Mouse (Mus musculus) heart, postnatal 0 days (tissue): ENCODE data around the gene Thnsl2. TPM values are rescaled to one million over a fixed set of nuclear protein-coding genes. Genes with fewer than 3 reads are reported as not detected.
A peak's percentile ranks its signal among the peaks of the same experiment; 100 is the strongest.

Experiments
- ATAC-seq: fragments of 200-750 bp; cut with Nextera tagmentation; 2 replicates; pipeline ENCODE4 v1.8.0; 2017; ENCODE audit warnings: low read depth, moderate number of reproducible peaks, moderate library complexity; ENCODE audit not compliant: insufficient read depth
- DNase-seq: peaks from one replicate; pipeline ENCODE4 v3.0.0-alpha.2; 2016; ENCODE audit warnings: low spot score
- H3K27ac ChIP-seq: fragments of 300-500 bp; sonication (generic); 2 replicates; pipeline ENCODE4 v1.5.1; 2014; ENCODE audit warnings: low read depth, mild to moderate bottlenecking
- H3K27me3 ChIP-seq: fragments of 300-500 bp; sonication (generic); 2 replicates; pipeline ENCODE4 v1.6.1; 2014; ENCODE audit warnings: low read length, mixed read lengths; ENCODE audit not compliant: control insufficient read depth, insufficient read depth
- H3K36me3 ChIP-seq: fragments of 300-500 bp; sonication (generic); replicated peaks from 2 replicates; pipeline ENCODE4 v1.6.1; 2014; ENCODE audit warnings: low read length, mixed read lengths; ENCODE audit not compliant: control insufficient read depth, insufficient read depth
- H3K4me1 ChIP-seq: fragments of 300-500 bp; sonication (generic); 2 replicates; pipeline ENCODE4 v1.6.1; 2014; ENCODE audit warnings: antibody characterized with exemption; ENCODE audit not compliant: control insufficient read depth, insufficient read depth
- H3K4me2 ChIP-seq: fragments of 300-500 bp; sonication (generic); 2 replicates; pipeline ENCODE4 v1.6.1; 2014; ENCODE audit warnings: low read depth, mild to moderate bottlenecking, low read length, moderate library complexity
- H3K4me3 ChIP-seq: fragments of 300-500 bp; sonication (generic); 2 replicates; pipeline ENCODE4 v1.5.1; 2014; ENCODE audit warnings: low read depth, low read length
- H3K9ac ChIP-seq: fragments of 300-500 bp; sonication (generic); replicated peaks from 2 replicates; pipeline ENCODE4 v1.6.1; 2014; ENCODE audit warnings: low read depth, low read length, mixed read lengths
- H3K9me3 ChIP-seq: fragments of 300-500 bp; sonication (generic); replicated peaks from 2 replicates; pipeline ENCODE4 v1.6.1; 2016; ENCODE audit warnings: low read length; ENCODE audit not compliant: control insufficient read depth
- CTCF ChIP-seq: IDR thresholded peaks from 2 replicates; pipeline ENCODE4 v1.5.1; 2016; ENCODE audit warnings: antibody characterized with exemption, control low read depth, low read depth
- EP300 ChIP-seq: IDR thresholded peaks from 2 replicates; pipeline ENCODE4 v1.6.1; 2016; ENCODE audit warnings: antibody characterized with exemption, low read depth
- WGBS: fragments of 180-500 bp; shearing (Covaris S2); extraction: QIAGEN DNeasy Blood & Tissue Kit; methylation state at CpG from one replicate; pipeline ENCODE4 v1.1.7; 2014; 5-methylcytosine and 5-hydroxymethylcytosine counted together
- polyA plus RNA-seq: library from polyadenylated mRNA; unstranded; fragments of >200 nt; fragmentation: Nextera tagmentation; extraction: Ambion mirVana; gene quantifications from 2 replicates; pipeline ENCODE4 v1.2.1, GENCODE M21; 2015
- total RNA-seq: library from RNA; depleted of rRNA; stranded (reverse); fragments of >200 nt; gene quantifications from 2 replicates; pipeline ENCODE4 v1.2.3, GENCODE M21; 2014; ENCODE audit warnings: low replicate concordance

Gene Thnsl2
- total and polyA plus RNA-seq, 2 experiments from 2014 or later, result 6.9 to 11.1 TPM

GRCm38 (mm10) chr6:71148336-71148735 is 4.1 kb upstream of the Thnsl2 start:
- DNase-seq (no peak), ATAC-seq (no peak)
- Histone ChIP-seq H3K9me3 (no peaks in the 10 kb centered on the region), H3K36me3 (no peaks in the 10 kb centered on the region), H3K27ac (no peak overlapping the region), H3K4me3 (no peak overlapping the region), H3K27me3 (no peaks in the 10 kb centered on the region), H3K9ac (no peak overlapping the region), H3K4me2 (no peak overlapping the region), H3K4me1 (peaks cover 3% of the 10 kb centered on the region; the same call in 1 of the 2 replicates)
- TF ChIP-seq CTCF, result no peak
- TF ChIP-seq EP300, result no peak
- 64% methylated on average over 6 of the region's 6 CpGs for WGBS

DNA sequence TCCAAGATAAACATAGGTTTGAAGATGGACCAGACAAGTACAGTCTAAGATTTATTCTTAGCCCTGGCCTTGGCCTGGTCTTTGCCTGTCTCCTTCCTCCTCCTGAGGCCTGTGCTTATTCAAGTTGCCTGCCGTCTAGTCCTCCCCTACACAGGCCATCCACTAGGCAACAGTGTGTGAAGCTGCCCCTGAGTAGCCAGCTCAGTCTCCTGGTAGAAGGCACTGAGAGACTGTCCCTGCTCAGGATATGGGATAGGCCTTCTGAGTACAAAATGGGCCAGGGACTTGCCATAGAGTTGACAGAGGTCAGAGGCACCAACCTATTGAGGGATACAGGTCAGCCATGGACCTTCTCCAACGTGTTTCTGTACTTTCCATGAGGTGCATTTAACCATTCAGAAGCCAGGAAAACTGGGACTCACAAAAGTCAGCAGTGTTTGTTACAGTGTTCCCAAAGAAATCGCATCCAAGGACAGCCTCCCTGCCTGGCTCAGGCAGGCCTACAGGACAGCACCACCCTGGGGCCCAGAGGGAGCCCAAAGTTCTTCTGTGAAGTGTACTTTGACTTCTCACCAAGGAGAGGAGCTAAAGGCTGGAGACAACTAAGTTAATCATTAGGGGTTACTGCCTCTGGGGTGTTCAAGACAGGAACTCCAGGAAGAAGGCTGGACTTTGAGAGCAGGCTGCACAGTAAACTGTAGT is 1.2 kb upstream of the Thnsl2 start:
- DNase-seq (no peak), ATAC-seq (no peak)
- Histone ChIP-seq H3K4me1 (peaks cover 7% of the 10 kb centered on the region; the same call in 1 of the 2 replicates), H3K36me3 (no peaks in the 10 kb centered on the region), H3K27me3 (no peaks in the 10 kb centered on the region), H3K4me3 (no peak overlapping the region), H3K9me3 (no peaks in the 10 kb centered on the region), H3K27ac (no peak overlapping the region), H3K4me2 (no peak overlapping the region), H3K9ac (no peak overlapping the region)
- WGBS, result 66% methylated on average over 3 of the region's 3 CpGs
- TF ChIP-seq EP300 (no peak), CTCF (no peak)

GRCm38 (mm10) chr6:71143154-71143893 is 915 bp downstream of the Thnsl2 start:
- H3K9me3 ChIP-seq, result no peaks in the 10 kb centered on the region
- ATAC-seq, result no peak
- no peak for DNase-seq
- peak overlapping the region; percentile 79 for H3K4me3 ChIP-seq
- H3K27ac ChIP-seq, result peak overlapping the region; percentile 71
- no peak for TF ChIP-seq CTCF
- no peak for TF ChIP-seq EP300
- peaks cover 7% of the 10 kb centered on the region; the same call in 1 of the 2 replicates for H3K4me1 ChIP-seq
- H3K4me2 ChIP-seq, result peak overlapping the region; percentile 94
- H3K9ac ChIP-seq, result peak overlapping the region; percentile 81
- H3K36me3 ChIP-seq, result no peaks in the 10 kb centered on the region
- no peaks in the 10 kb centered on the region for H3K27me3 ChIP-seq
- 1% methylated on average over 19 of the region's 19 CpGs for WGBS

DNA sequence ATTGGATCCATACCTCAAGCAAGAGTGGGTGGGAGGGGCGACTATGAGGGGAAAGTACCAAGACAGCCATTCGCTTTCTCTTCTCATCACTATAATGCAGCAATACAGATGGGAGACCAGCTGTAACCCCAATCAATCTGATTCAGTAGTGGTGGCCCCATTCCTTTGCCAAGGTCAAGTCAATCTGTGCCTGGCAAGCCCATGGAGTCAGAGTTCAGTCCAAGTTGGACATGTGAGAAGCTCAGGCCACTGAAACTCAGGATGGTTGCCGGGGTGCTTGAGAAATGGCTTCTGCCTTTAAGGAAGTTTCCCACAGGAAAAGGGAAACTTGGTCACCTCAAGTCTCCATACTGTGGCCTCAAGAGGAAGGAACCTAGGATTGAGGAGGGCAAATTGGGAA is 9.2 kb downstream of the Thnsl2 start:
- ATAC-seq (no peak), DNase-seq (no peak)
- H3K27me3 ChIP-seq, result no peaks in the 10 kb centered on the region
- no peak overlapping the region for H3K4me3 ChIP-seq
- no peaks in the 10 kb centered on the region for H3K36me3 ChIP-seq
- no peaks in the 10 kb centered on the region for H3K9me3 ChIP-seq
- H3K4me1 ChIP-seq, result no peaks in the 10 kb centered on the region
- H3K9ac ChIP-seq, result no peak overlapping the region
- no peak overlapping the region for H3K4me2 ChIP-seq
- no peak overlapping the region for H3K27ac ChIP-seq
- 84% methylated on average over 3 of the region's 3 CpGs for WGBS
- no peak for TF ChIP-seq EP300
- TF ChIP-seq CTCF, result no peak

DNA sequence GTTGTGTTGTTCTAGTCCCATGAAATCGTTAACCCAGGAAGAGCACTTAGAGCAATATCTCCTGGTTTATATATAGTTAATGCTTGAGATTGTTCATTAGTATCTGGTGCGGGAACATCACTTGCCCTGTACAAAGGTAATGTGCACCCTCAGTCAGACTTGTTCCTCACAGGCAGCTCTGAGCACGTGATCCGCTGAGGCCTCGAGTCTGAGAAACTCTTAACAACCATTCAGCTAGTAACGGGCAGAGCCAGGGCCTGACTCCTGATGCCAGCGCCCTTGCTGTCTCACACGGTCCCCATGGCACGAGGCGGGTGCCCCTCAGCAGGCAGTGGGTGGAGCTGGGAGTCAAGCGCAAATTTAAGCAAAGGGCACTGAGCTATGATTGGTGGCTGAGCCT is 10.7 kb downstream of the Thnsl2 start:
- 65% methylated on average over 11 of the region's 11 CpGs for WGBS
- Histone ChIP-seq H3K27me3 (no peaks in the 10 kb centered on the region), H3K9me3 (no peaks in the 10 kb centered on the region), H3K36me3 (no peaks in the 10 kb centered on the region), H3K4me3 (no peak overlapping the region), H3K9ac (no peak overlapping the region), H3K27ac (no peak overlapping the region), H3K4me1 (no peaks in the 10 kb centered on the region), H3K4me2 (no peak overlapping the region)
- DNase-seq (no peak), ATAC-seq (no peak)
- TF ChIP-seq EP300, result no peak
